Mouse (Mus musculus): ENCODE data around the gene Ptges.

GRCm38 (mm10) chr2:30925181-30925580, 4.5 kb downstream of the Ptges start:
- TF ChIP-seq CTCF (IDR thresholded peaks at IDR 0.05; ENCODE audit: control insufficient read depth, insufficient read depth, insufficient replicate concordance, low read depth, low read length) (no peak), POLR2A (IDR thresholded peaks at IDR 0.05; ENCODE audit: control insufficient read depth, low read depth, low read length) (no peak)

All from testis, adult 2 months (tissue).